Mouse (Mus musculus): ENCODE measurements around the gene Galnt7.

GRCm38 (mm10) chr8:57610706-57611418, 42.0 kb downstream of the Galnt7 start:
- TF ChIP-seq GATA1 (IDR thresholded peaks at IDR 0.05; ENCODE audit: borderline replicate concordance, low read length) (no peak), FLI1 (IDR thresholded peaks at IDR 0.05; ENCODE audit: low read length) (no peak)
